Mouse (Mus musculus) cerebellum, adult 2 months (tissue): Measurements from ENCODE around the gene Zscan25. TPM values are rescaled to one million over a fixed set of nuclear protein-coding genes. Genes with fewer than 3 reads are reported as not detected.
"Not testable (repeated sequence)": the region's sequence is repeated elsewhere in the genome, so short reads cannot be mapped to it uniquely, and the experiment has no call there.

Experiments
- DNase-seq, 2 experiments: peaks; one replicate each; pipeline ENCODE4 v3.0.0; 2021
- H3K27ac ChIP-seq: fragments of 200-500 bp; 2 replicates; pipeline ENCODE4 v1.5.1; 2012; ENCODE audit warnings: low read length, control low read depth, inconsistent platforms; ENCODE audit not compliant: insufficient read depth
- H3K27me3 ChIP-seq: fragments of 200-500 bp; 2 replicates; pipeline ENCODE4 v1.6.1; 2012; ENCODE audit warnings: inconsistent platforms, mild to moderate bottlenecking, low read length, moderate library complexity; ENCODE audit not compliant: control insufficient read depth, insufficient read depth
- H3K4me1 ChIP-seq: fragments of 200-500 bp; 2 replicates; pipeline ENCODE4 v1.6.1; 2011; ENCODE audit warnings: low read length; ENCODE audit not compliant: control insufficient read depth, insufficient read depth
- H3K4me3 ChIP-seq: fragments of 200-500 bp; replicated peaks from 2 replicates; pipeline ENCODE3; 2011; ENCODE audit warnings: mild to moderate bottlenecking, low read depth, low read length, control low read depth; ENCODE audit not compliant: insufficient read depth
- CTCF ChIP-seq: fragments of 200-500 bp; IDR thresholded peaks from 2 replicates; pipeline ENCODE4 v1.5.1; 2011; ENCODE audit warnings: low read depth, mild to moderate bottlenecking, control low read depth, low read length, moderate library complexity, borderline replicate concordance; ENCODE audit not compliant: insufficient read depth
- POLR2A ChIP-seq: fragments of 200-500 bp; IDR thresholded peaks from 2 replicates; pipeline ENCODE4 v1.6.1; 2011; ENCODE audit warnings: low read length, control low read depth, borderline replicate concordance; ENCODE audit not compliant: insufficient read depth
- WGBS: fragments of 180-500 bp; shearing (Covaris S2); methylation state at CpG from one replicate; pipeline ENCODE4 v1.1.7; 2018; 5-methylcytosine and 5-hydroxymethylcytosine counted together
- polyA plus RNA-seq: library from polyadenylated mRNA; depleted of rRNA; stranded (reverse); fragments of >200 nt; gene quantifications from 2 replicates; pipeline ENCODE4 v1.2.3, GENCODE M21; 2012; rRNA removed

Zscan25 gene
- 17.7 and 20.5 TPM in 2 replicates for polyA plus RNA-seq

DNA sequence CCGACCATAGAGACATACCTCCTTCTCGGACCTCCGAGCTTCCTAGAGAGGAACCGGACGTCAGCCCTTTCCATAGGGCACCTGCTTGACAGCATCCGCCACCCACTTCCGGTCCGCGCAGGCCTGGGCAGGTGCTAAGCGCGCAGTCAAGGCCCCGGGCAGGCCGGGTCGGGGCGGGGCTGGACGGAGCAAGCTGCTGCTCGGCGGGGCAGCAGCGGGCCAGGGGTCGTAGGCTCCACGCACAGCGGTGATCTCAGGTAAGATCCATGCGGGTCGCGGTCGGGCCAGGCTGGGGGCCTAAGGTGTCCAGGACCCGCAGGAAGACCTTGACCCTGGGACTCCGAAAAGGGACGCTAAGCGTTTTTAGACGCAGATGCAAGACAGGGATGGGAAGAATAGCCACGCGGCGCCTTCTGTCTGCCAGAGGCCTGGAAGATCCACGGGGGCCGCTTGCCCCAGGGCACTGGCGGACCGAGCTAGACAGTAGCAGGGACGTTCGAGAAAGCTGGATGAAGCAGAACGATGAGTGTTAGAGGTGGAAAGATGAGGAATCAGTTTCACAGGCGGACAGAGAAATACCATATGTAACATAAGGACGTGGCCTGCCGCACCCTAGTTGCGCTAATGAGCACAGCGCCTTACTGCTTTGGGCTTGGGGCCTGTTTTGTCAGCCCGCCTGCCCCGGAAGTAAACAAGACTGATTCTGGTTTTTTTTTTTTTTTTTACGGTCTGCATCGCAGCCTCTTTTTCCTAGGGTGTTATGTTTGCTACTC, at the start of gene Zscan25:
TSS of gene Zscan25 (plus strand) at position 130 of the 773 bp plus-strand sequence.
- H3K27me3 ChIP-seq, result no peaks in the 10 kb centered on the region
- TF ChIP-seq CTCF (no peak), POLR2A (peak; percentile 66; the same call in 1 of the 2 replicates)
- DNase-seq, result peak; percentile 94 to 95
- WGBS, result under 1% methylated on average over 50 of the region's 50 CpGs
- H3K27ac ChIP-seq, result peak within 1 kb of the TSS; percentile 87
- H3K4me1 ChIP-seq, result peaks cover 4% of the 10 kb centered on the region
- H3K4me3 ChIP-seq, result peak within 1 kb of the TSS; percentile 68

DNA sequence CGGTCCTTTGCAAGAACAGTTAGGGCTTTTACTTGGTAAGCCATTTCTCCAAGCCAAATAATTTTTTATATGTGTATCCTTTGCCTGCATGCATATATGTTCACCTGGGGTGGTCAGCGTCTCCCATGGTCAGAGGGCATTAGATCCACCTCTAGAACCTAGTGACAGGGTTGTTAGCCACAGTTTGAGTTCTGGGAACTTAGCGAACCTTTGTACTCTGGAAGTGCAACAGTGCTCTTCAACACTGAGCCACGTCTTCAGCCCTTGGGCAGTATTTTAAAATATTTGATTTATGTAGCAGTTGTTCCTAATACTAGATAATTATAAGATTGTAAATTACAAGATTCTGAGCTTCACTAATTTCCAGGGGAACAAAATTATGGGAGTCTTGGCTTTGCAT, 49.7 kb upstream of the Zscan25 start:
- TF ChIP-seq CTCF (no peak), POLR2A (no peak)
- H3K4me1 ChIP-seq, result no peaks in the 10 kb centered on the region; the same call in 1 of the 2 replicates
- H3K27ac ChIP-seq, result no peak overlapping the region
- DNase-seq, result no peak
- WGBS, result 81% methylated on average over 4 of the region's 4 CpGs
- H3K4me3 ChIP-seq, result no peak overlapping the region
- no peaks in the 10 kb centered on the region for H3K27me3 ChIP-seq

DNA sequence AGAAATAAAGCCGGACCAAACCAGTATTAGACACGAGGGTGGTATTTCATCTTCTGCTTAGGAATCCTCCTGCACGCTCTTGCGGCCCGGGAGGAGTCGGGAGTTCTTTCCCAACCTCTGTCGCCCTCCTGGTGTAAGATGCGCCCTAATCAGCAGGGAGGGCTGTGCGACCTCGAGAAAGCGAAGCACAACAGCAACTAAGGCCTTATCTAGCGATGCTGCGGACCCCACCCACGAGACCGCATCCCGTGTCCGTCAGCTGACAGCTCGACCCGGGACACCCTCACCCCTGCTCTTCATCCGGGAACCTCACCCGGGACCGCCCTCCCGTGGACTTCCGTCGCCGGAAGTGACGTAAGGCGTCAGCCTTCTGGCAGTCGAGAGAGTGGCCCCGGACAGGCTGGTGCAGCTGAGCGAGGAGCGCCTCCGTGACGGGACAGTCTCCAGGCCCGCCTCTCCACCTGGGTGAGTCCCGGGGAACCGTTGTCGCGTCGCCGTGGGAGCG, 48.9 kb upstream of the Zscan25 start, which contains the start of gene Zfp655:
TSS of gene Zfp655 (plus strand) at position 349 of the 505 bp plus-strand sequence.
- TF ChIP-seq POLR2A, result peak; percentile 98
- no peak for TF ChIP-seq CTCF
- under 1% methylated on average over 42 of the region's 42 CpGs for WGBS
- Histone ChIP-seq H3K4me3 (peak within 1 kb of the TSS; percentile 87), H3K4me1 (no peaks in the 10 kb centered on the region; the same call in 1 of the 2 replicates), H3K27ac (peak within 1 kb of the TSS; percentile 88), H3K27me3 (no peaks in the 10 kb centered on the region)
- DNase-seq, result peak; percentile 98 to 99

DNA sequence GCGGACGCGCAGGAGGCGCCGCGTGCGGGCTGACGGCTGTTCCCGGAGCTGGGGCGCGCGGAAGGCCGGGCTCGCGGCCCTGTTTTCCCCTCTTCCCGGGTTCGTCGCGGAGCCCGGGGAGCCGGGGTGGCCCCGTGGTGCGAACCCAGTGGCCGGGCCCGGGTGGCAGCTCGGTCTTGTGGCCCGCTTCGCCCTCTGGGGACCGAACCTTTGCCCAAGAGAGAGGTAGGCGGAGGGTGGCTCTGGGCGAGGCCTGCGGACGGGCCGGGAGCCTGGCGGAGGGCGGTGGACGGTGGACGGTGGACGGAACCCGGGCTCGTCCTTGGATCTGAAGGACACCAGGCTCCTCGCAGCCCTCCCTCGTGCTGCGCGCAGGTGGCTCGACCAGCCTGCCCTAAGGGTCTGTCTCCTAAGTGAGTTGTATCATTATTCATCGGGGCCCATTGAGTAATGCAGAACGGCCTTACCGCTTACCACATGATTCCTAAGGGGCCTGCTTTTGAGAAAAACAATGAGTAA, 48.3 kb upstream of the Zscan25 start:
- Histone ChIP-seq H3K4me3 (peak overlapping the region; percentile 87), H3K4me1 (no peaks in the 10 kb centered on the region; the same call in 1 of the 2 replicates), H3K27ac (peak overlapping the region; percentile 14; the same call in 1 of the 2 replicates), H3K27me3 (no peaks in the 10 kb centered on the region)
- WGBS, result under 1% methylated on average over 47 of the region's 49 CpGs
- DNase-seq, result no peak
- TF ChIP-seq CTCF (no peak), POLR2A (no peak)

DNA sequence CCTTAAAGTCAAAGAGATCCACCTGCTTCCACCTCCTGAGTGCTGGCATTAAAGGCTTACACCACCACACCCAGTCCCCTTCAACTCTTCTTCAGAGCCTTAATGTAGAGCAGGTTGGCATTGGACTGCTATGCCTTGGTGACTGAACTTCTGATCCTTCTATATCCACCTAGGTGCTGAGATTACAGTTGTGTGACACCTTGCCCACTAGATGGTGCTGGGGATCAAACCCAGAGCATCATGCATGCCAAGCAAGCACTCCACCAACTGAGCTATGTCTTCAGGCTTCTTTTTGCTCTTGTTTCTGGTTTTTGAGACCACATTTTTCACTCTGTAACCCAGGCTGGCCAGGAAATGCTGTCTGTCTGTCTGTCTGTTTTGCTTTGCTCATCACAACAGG, 45.7 kb upstream of the Zscan25 start:
- no peak for DNase-seq

DNA sequence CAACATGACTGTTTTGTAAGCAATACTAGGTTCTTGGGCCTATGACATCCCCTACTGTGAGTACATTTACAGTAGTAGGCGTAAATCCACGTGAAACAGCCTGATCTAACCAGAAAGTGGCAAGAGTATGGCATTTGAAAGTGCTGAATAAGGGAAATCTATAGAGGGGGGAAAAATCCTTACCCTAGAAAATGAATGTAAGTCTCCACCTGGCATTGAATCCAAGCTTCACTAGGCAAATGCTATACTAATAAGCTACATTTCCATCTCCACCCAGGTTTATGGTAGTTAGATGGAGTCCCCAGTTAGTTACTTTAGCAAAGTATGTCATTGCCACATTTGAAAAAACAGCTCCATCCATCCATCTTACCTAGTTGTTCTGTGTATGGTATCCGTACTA, 30.8 kb upstream of the Zscan25 start:
- no peak for DNase-seq
- WGBS, result 92% methylated on average over 3 of the region's 3 CpGs
- Histone ChIP-seq H3K27me3 (no peaks in the 10 kb centered on the region), H3K27ac (no peak overlapping the region), H3K4me1 (no peaks in the 10 kb centered on the region), H3K4me3 (no peak overlapping the region)
- TF ChIP-seq CTCF, result no peak
- TF ChIP-seq POLR2A, result no peak

More for the DNA sequence above, 45.7 kb upstream of the Zscan25 start:
- Histone ChIP-seq H3K4me3 (no peak overlapping the region), H3K4me1 (no peaks in the 10 kb centered on the region; the same call in 1 of the 2 replicates), H3K27ac (no peak overlapping the region), H3K27me3 (no peaks in the 10 kb centered on the region)
- TF ChIP-seq CTCF, result peak; percentile 54; the same call in 1 of the 2 replicates
- no peak for TF ChIP-seq POLR2A

DNA sequence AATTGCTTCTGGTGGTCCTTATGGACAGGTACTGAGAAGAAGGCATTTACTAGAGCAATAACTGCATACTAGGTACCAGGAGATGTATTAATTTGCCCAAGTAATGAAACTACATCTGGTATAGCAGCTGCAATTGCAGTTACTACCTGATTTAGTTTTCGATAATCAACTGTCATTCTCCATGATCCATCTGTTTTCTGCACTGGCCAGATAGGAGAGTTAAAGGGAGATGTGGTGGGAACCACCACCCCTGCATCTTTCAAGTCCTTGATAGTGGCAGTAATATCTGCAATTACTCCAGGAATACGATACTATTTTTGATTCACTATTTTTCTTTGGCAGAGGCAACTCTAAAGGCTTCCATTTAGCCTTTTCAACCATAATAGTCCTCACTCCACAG, 6.7 kb upstream of the Zscan25 start:
- DNase-seq, H3K27me3 ChIP-seq, H3K4me3 ChIP-seq, H3K27ac ChIP-seq, H3K4me1 ChIP-seq: not testable (repeated sequence)
- 73% methylated on average over 2 of the region's 2 CpGs for WGBS

DNA sequence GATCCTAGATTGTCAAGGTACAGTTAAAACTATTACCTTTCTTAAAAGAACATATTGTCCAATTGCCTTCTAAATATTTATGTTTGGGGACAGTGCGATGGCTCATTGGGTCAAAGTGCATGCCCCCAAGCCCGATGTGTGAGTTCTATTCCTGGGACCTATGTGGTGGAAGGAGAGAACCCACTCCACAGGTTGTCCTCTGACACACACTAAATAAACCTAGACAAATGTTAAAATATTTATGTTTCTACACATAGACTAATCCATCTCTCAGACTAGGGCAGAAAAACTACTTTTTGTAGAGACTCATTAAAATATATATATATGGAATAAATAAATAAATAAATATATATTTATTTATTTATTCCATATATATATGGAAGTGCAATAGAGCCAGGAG, 352 bp upstream of the Zscan25 start:
- Histone ChIP-seq H3K27me3 (no peaks in the 10 kb centered on the region), H3K4me1 (peaks cover 4% of the 10 kb centered on the region), H3K27ac (no peak overlapping the region), H3K4me3 (no peak overlapping the region)
- 94% methylated on average over 2 of the region's 2 CpGs for WGBS
- TF ChIP-seq CTCF (no peak), POLR2A (no peak)
- DNase-seq, result peak; percentile 20 to 24
